Mouse (Mus musculus) kidney, adult 2 months (tissue): Measurements from ENCODE around the gene Ier2. TPM values are rescaled to one million over a fixed set of nuclear protein-coding genes. Genes with fewer than 3 reads are reported as not detected.

Experiments used
- DNase-seq: peaks from one replicate; pipeline ENCODE4 v3.0.0; 2021
- H3K27ac ChIP-seq: fragments of 200-500 bp; 2 replicates; pipeline ENCODE4 v1.5.1; 2012; ENCODE audit warnings: low read depth, low read length, control low read depth, inconsistent platforms; ENCODE audit not compliant: insufficient read depth
- H3K27me3 ChIP-seq: fragments of 200-500 bp; replicated peaks from 2 replicates; pipeline ENCODE4 v1.6.1; 2012; ENCODE audit warnings: mild to moderate bottlenecking, moderate library complexity, low read length, inconsistent platforms; ENCODE audit not compliant: control insufficient read depth, insufficient read depth
- H3K36me3 ChIP-seq: fragments of 200-500 bp; 2 replicates; pipeline ENCODE4 v1.6.1; 2012; ENCODE audit warnings: mild to moderate bottlenecking, moderate library complexity, low read length, inconsistent platforms; ENCODE audit not compliant: control insufficient read depth, insufficient read depth
- H3K4me1 ChIP-seq: fragments of 200-500 bp; 2 replicates; pipeline ENCODE4 v1.6.1; 2011; ENCODE audit warnings: low read length; ENCODE audit not compliant: control insufficient read depth, insufficient read depth
- H3K4me3 ChIP-seq: fragments of 200-500 bp; 2 replicates; pipeline ENCODE4 v1.5.1; 2011; ENCODE audit warnings: mild to moderate bottlenecking, low read depth, low read length, control low read depth; ENCODE audit not compliant: insufficient read depth
- CTCF ChIP-seq: fragments of 200-500 bp; conservative IDR thresholded peaks from 2 replicates; pipeline ENCODE4 v1.5.1; 2011; ENCODE audit warnings: low read depth, mild to moderate bottlenecking, control low read depth, low read length, moderate library complexity, mixed read lengths; ENCODE audit not compliant: insufficient read depth, insufficient read length
- POLR2A ChIP-seq: fragments of 200-500 bp; IDR thresholded peaks from one replicate; pipeline ENCODE4 v1.6.1; 2011; ENCODE audit warnings: low read depth, low read length, control low read depth
- WGBS: fragments of 180-500 bp; shearing (Covaris S2); methylation state at CpG from one replicate; pipeline ENCODE4 v1.1.7; 2018; 5-methylcytosine and 5-hydroxymethylcytosine counted together
- polyA plus RNA-seq: library from polyadenylated mRNA; depleted of rRNA; stranded (reverse); fragments of >200 nt; gene quantifications from 2 replicates; pipeline ENCODE4 v1.2.3, GENCODE M21; 2012

Ier2 gene
- polyA plus RNA-seq, 1 experiment = 7.3 TPM

- TF ChIP-seq CTCF (no peak), POLR2A (no peak)
- Histone ChIP-seq H3K27me3 (no peaks in the 10 kb centered on the region), H3K4me3 (peak overlapping the region; percentile 87), H3K4me1 (peaks cover 22% of the 10 kb centered on the region; the same call in 1 of the 2 replicates), H3K27ac (peak overlapping the region; percentile 84), H3K36me3 (no peaks in the 10 kb centered on the region)
- under 1% methylated on average over 24 of the region's 24 CpGs for WGBS
- peak; percentile 93 for DNase-seq
These were observed 1.2 kb downstream of the Ier2 start for GRCm38 (mm10) chr8:84661458-84661871.

- H3K4me1 ChIP-seq = peaks cover 26% of the 10 kb centered on the region; the same call in 1 of the 2 replicates
- TF ChIP-seq POLR2A = no peak
- no peak for TF ChIP-seq CTCF
- H3K27me3 ChIP-seq = no peaks in the 10 kb centered on the region
- 3% methylated on average over 20 of the region's 20 CpGs for WGBS
- H3K4me3 ChIP-seq = peak overlapping the region; percentile 87
- peak; percentile 80 for DNase-seq
- H3K36me3 ChIP-seq = no peaks in the 10 kb centered on the region
- H3K27ac ChIP-seq = peak overlapping the region; percentile 84
These were observed 1.7 kb downstream of the Ier2 start for GRCm38 (mm10) chr8:84660819-84661457.

GRCm38 (mm10) chr8:84659936-84660818 lies 2.5 kb downstream of the Ier2 start:
- Histone ChIP-seq H3K27me3 (no peaks in the 10 kb centered on the region), H3K27ac (peak overlapping the region; percentile 84), H3K4me3 (peak overlapping the region; percentile 87), H3K4me1 (peaks cover 21% of the 10 kb centered on the region; the same call in 1 of the 2 replicates), H3K36me3 (no peaks in the 10 kb centered on the region)
- 6% methylated on average over 33 of the region's 33 CpGs for WGBS
- TF ChIP-seq POLR2A (peak; percentile 14), CTCF (no peak)
- peak; percentile 80 for DNase-seq

GRCm38 (mm10) chr8:84658951-84659350 lies 3.7 kb downstream of the Ier2 start:
- TF ChIP-seq CTCF (no peak), POLR2A (no peak)

GRCm38 (mm10) chr8:84657680-84658079 lies 5.0 kb downstream of the Ier2 start:
- H3K4me1 ChIP-seq = peaks cover 21% of the 10 kb centered on the region; the same call in 1 of the 2 replicates
- no peak overlapping the region for H3K4me3 ChIP-seq
- H3K27ac ChIP-seq = peak overlapping the region; percentile 86; the same call in 1 of the 2 replicates
- H3K36me3 ChIP-seq = no peaks in the 10 kb centered on the region
- DNase-seq = peak; percentile 41
- TF ChIP-seq POLR2A (no peak), CTCF (no peak)
- H3K27me3 ChIP-seq = no peaks in the 10 kb centered on the region
- 68% methylated on average over 4 of the region's 4 CpGs for WGBS

More at GRCm38 (mm10) chr8:84658951-84659350, 3.7 kb downstream of the Ier2 start:
- Histone ChIP-seq H3K4me1 (peaks cover 21% of the 10 kb centered on the region; the same call in 1 of the 2 replicates), H3K27me3 (no peaks in the 10 kb centered on the region), H3K27ac (no peak overlapping the region), H3K36me3 (no peaks in the 10 kb centered on the region), H3K4me3 (no peak overlapping the region)
- WGBS = 87% methylated on average over 1 of the region's 1 CpGs
- no peak for DNase-seq

- DNase-seq = no peak
- peaks cover 21% of the 10 kb centered on the region; the same call in 1 of the 2 replicates for H3K4me1 ChIP-seq
These were observed 5.4 kb downstream of the Ier2 start for GRCm38 (mm10) chr8:84657203-84657602.

GRCm38 (mm10) chr8:84656641-84657126 lies 6.0 kb downstream of the Ier2 start:
- under 1% methylated on average over 23 of the region's 23 CpGs for WGBS
- DNase-seq = peak; percentile 96
- Histone ChIP-seq H3K4me1 (peaks cover 21% of the 10 kb centered on the region; the same call in 1 of the 2 replicates), H3K27me3 (no peaks in the 10 kb centered on the region), H3K4me3 (peak overlapping the region; percentile 31), H3K36me3 (no peaks in the 10 kb centered on the region), H3K27ac (peak overlapping the region; percentile 86)
- TF ChIP-seq POLR2A (peak; percentile 56), CTCF (no peak)

More at GRCm38 (mm10) chr8:84657203-84657602, 5.4 kb downstream of the Ier2 start:
- H3K27me3 ChIP-seq = no peaks in the 10 kb centered on the region
- no peak overlapping the region; the same call in 1 of the 2 replicates for H3K4me3 ChIP-seq
- TF ChIP-seq POLR2A (no peak), CTCF (no peak)
- H3K36me3 ChIP-seq = no peaks in the 10 kb centered on the region
- peak overlapping the region; percentile 86 for H3K27ac ChIP-seq
